Mouse (Mus musculus): Measurements from ENCODE around the gene Crisp1. TPM values are rescaled to one million over a fixed set of nuclear protein-coding genes. Genes with fewer than 3 reads are reported as not detected.

The Crisp1 gene
- not detected for total RNA-seq (2023)

GRCm38 (mm10) chr17:40319062-40319461, at the start of gene Crisp1:
TSS of gene Crisp1 (minus strand) at chr17:40319207.

Other genes starting within 250 kb of the Crisp1 start
- not detected for gene AC192777.2, start 223.8 kb downstream of the Crisp1 start, total RNA-seq (2023)
- gene Pgk2, start 110.6 kb downstream of the Crisp1 start, total RNA-seq (2023) = not detected
- not detected for gene Crisp3, start 76.9 kb downstream of the Crisp1 start, total RNA-seq (2023)
- not detected for gene Esp8, start 200.8 kb upstream of the Crisp1 start, total RNA-seq (2023)
- gene Esp6, start 242.3 kb upstream of the Crisp1 start, total RNA-seq (2023) = not detected